Mouse (Mus musculus): ENCODE data around the gene Wnt9a. TPM values are rescaled to one million over a fixed set of nuclear protein-coding genes. Genes with fewer than 3 reads are reported as not detected.
"Not testable (repeated sequence)": the region's sequence is repeated elsewhere in the genome, so short reads cannot be mapped to it uniquely, and the experiment has no call there.

The Wnt9a gene
- polyA plus RNA-seq, 1 experiment: 2.2 TPM

DNA sequence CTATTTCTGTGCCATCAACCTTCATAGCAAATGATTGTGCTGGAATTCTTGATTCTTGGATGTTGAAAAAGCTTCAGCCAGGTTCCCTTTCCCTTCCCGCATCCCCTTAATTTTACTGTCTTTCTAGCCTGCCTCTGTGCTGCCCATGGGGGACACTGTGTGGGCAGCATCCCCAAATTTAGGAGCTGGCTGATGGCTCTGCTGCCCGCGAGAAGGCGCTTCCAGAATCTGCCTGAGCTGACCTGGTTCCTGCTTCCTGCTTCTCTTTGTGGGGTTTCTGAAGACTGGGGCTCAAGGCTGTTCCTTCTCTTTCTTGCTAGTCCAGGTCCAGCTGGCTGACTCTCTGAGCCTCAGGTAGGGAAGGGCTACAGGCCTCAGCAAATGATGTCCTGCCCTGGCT, 48.1 kb downstream of the Wnt9a start:
- TF ChIP-seq POLR2A (IDR thresholded peaks at IDR 0.05; ENCODE audit: control insufficient read depth, extremely low read depth, insufficient read depth, low read length, poor library complexity) (no peak), CTCF (IDR thresholded peaks at IDR 0.05; ENCODE audit: borderline replicate concordance, control insufficient read depth, extremely low read depth, insufficient read depth, low read length, poor library complexity) (no peak)
- H3K4me3 ChIP-seq (ENCODE audit: control insufficient read depth, insufficient read depth, low read length): no peak overlapping the region
- no peaks in the 10 kb centered on the region for H3K36me3 ChIP-seq (ENCODE audit: control insufficient read depth, insufficient read depth, low read length)
- DNase-seq: no peak
- H3K4me1 ChIP-seq (replicated peaks; ENCODE audit: control insufficient read depth, insufficient read depth, low read length): peaks cover 5% of the 10 kb centered on the region; the same call in 1 of the 2 replicates
- 91% methylated on average over 4 of the region's 4 CpGs for WGBS
- H3K27me3 ChIP-seq (ENCODE audit: control insufficient read depth, insufficient read depth, low read length): no peaks in the 10 kb centered on the region
- H3K27ac ChIP-seq (ENCODE audit: control insufficient read depth, insufficient read depth, low read length): no peak overlapping the region

DNA sequence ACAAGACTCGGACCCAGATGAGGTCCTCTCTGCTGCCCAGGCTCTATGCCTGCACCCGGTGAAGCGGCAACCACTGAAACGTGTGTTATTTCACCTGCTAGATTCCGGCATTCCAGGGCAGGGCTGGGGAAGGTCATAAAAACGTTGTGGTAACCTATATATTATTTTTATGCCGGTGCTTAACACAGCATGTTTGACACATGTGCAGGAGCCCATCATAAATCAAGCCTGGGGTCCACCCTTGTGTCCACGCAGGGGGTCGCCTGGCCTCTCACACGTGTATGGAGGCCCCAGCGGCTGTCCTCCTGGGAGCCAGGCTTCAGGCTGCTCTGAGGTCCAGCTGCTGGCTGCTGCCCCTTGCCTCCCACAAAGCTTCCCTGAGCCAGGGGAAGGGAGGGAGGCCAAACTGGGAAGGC, 50.2 kb downstream of the Wnt9a start:
- Histone ChIP-seq H3K36me3 (ENCODE audit: control insufficient read depth, insufficient read depth, low read length) (no peaks in the 10 kb centered on the region), H3K27ac (ENCODE audit: control insufficient read depth, insufficient read depth, low read length) (no peak overlapping the region), H3K4me3 (ENCODE audit: control insufficient read depth, insufficient read depth, low read length) (no peak overlapping the region), H3K4me1 (replicated peaks; ENCODE audit: control insufficient read depth, insufficient read depth, low read length) (no peaks in the 10 kb centered on the region), H3K27me3 (ENCODE audit: control insufficient read depth, insufficient read depth, low read length) (no peaks in the 10 kb centered on the region)
- TF ChIP-seq POLR2A (IDR thresholded peaks at IDR 0.05; ENCODE audit: control insufficient read depth, extremely low read depth, insufficient read depth, low read length, poor library complexity) (no peak), CTCF (IDR thresholded peaks at IDR 0.05; ENCODE audit: borderline replicate concordance, control insufficient read depth, extremely low read depth, insufficient read depth, low read length, poor library complexity) (no peak)
- 85% methylated on average over 11 of the region's 11 CpGs for WGBS
- no peak for DNase-seq

DNA sequence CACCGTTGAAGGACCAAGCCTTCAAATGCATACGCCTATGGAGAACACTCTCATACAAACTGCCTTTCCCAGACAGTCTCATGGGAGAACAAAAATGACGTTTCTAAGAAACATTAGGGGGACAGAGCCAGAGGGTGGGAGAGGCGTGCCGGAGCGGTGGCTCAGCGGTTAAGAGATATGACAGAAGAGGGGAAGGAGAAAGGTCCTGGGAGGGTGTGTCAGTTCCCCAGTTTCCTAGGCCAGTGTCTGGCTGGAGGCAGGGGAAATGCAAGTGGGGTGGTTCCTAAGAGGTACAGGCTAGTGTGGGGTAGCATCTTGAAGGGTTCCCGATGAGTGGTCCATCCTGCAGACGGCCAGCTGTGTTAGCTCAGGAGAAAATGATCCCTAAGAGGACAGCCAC, 54.6 kb downstream of the Wnt9a start:
- Histone ChIP-seq H3K4me1 (replicated peaks; ENCODE audit: control insufficient read depth, insufficient read depth, low read length) (peaks cover under 1% of the 10 kb centered on the region; the same call in 1 of the 2 replicates), H3K27me3 (ENCODE audit: control insufficient read depth, insufficient read depth, low read length) (no peaks in the 10 kb centered on the region), H3K27ac (ENCODE audit: control insufficient read depth, insufficient read depth, low read length) (no peak overlapping the region), H3K4me3 (ENCODE audit: control insufficient read depth, insufficient read depth, low read length) (no peak overlapping the region), H3K36me3 (ENCODE audit: control insufficient read depth, insufficient read depth, low read length) (no peaks in the 10 kb centered on the region)
- 95% methylated on average over 9 of the region's 9 CpGs for WGBS
- no peak for DNase-seq
- TF ChIP-seq POLR2A (IDR thresholded peaks at IDR 0.05; ENCODE audit: control insufficient read depth, extremely low read depth, insufficient read depth, low read length, poor library complexity) (no peak), CTCF (IDR thresholded peaks at IDR 0.05; ENCODE audit: borderline replicate concordance, control insufficient read depth, extremely low read depth, insufficient read depth, low read length, poor library complexity) (no peak)

DNA sequence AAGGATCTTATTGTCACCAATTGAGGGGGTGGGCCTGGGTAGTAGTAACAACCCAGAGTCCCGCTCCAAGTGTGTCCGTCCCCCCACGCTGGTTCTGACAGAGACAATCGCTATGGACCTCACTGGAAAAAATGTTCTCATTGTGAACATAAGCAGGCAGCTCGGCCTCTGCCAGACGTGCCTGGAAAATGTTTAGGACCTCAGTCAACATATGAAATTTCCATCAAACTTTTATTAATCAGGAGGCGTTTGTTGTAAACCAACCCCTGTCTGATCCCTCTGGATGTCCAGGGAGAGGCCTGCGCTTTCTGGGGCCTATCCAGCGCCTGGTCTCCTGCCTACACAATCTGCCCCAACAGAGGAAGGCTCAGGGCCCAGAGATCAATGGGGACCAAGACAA, 57.3 kb downstream of the Wnt9a start:
- H3K27ac ChIP-seq (ENCODE audit: control insufficient read depth, insufficient read depth, low read length): no peak overlapping the region
- 96% methylated on average over 9 of the region's 9 CpGs for WGBS
- H3K27me3 ChIP-seq (ENCODE audit: control insufficient read depth, insufficient read depth, low read length): no peaks in the 10 kb centered on the region
- no peak overlapping the region for H3K4me3 ChIP-seq (ENCODE audit: control insufficient read depth, insufficient read depth, low read length)
- peaks cover 2% of the 10 kb centered on the region; the same call in 1 of the 2 replicates for H3K4me1 ChIP-seq (replicated peaks; ENCODE audit: control insufficient read depth, insufficient read depth, low read length)
- no peak for DNase-seq
- TF ChIP-seq POLR2A (IDR thresholded peaks at IDR 0.05; ENCODE audit: control insufficient read depth, extremely low read depth, insufficient read depth, low read length, poor library complexity) (no peak), CTCF (IDR thresholded peaks at IDR 0.05; ENCODE audit: borderline replicate concordance, control insufficient read depth, extremely low read depth, insufficient read depth, low read length, poor library complexity) (no peak)
- H3K36me3 ChIP-seq (ENCODE audit: control insufficient read depth, insufficient read depth, low read length): no peaks in the 10 kb centered on the region

DNA sequence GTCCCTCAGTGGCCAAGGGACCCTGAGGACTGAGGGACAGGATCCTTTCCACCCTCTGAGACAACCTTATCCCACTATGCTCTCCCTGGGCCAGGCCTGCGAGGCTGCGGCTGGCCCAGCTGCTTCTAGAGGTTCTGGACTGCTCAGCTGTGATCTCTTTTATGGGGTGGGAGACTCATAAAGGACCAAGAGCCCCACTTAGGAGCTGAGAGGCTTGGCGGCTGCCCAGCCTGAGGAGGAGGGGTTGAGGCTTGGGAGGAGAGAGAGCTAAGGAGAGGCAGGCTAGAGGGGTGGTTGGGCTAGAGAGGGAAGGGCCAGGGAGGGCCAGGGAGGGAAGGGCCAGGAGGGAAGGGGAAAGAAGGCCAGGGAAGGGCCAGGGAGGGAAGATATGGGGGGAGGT, 57.7 kb downstream of the Wnt9a start:
- WGBS: 91% methylated on average over 3 of the region's 3 CpGs
- TF ChIP-seq POLR2A (IDR thresholded peaks at IDR 0.05; ENCODE audit: control insufficient read depth, extremely low read depth, insufficient read depth, low read length, poor library complexity) (no peak), CTCF (IDR thresholded peaks at IDR 0.05; ENCODE audit: borderline replicate concordance, control insufficient read depth, extremely low read depth, insufficient read depth, low read length, poor library complexity) (no peak)

DNA sequence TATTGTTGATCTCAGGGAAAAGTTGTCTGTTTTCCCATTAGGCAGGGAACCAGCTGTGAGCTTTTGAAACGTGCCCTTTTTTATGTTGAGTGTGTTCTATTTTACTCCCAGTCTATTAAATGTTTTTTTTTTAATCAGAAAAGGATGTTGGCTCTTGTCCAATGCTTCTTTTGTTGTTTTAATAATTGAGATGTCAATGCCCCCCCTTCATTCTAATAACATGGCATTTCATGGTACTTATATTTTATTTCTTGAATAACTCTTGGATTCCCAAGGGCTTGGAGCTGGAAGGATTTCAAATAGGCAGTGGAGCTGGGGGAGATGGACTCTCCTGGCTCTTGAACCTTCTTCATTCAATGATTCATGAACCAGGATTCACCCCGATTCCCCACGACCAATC, 59.3 kb downstream of the Wnt9a start:
- WGBS: 88% methylated on average over 3 of the region's 3 CpGs
- Histone ChIP-seq H3K27ac (ENCODE audit: control insufficient read depth, insufficient read depth, low read length) (no peak overlapping the region), H3K4me3 (ENCODE audit: control insufficient read depth, insufficient read depth, low read length) (no peak overlapping the region), H3K27me3 (ENCODE audit: control insufficient read depth, insufficient read depth, low read length) (no peaks in the 10 kb centered on the region), H3K36me3 (ENCODE audit: control insufficient read depth, insufficient read depth, low read length) (no peaks in the 10 kb centered on the region), H3K4me1 (replicated peaks; ENCODE audit: control insufficient read depth, insufficient read depth, low read length) (peaks cover 2% of the 10 kb centered on the region; the same call in 1 of the 2 replicates)
- TF ChIP-seq CTCF (IDR thresholded peaks at IDR 0.05; ENCODE audit: borderline replicate concordance, control insufficient read depth, extremely low read depth, insufficient read depth, low read length, poor library complexity) (no peak), POLR2A (IDR thresholded peaks at IDR 0.05; ENCODE audit: control insufficient read depth, extremely low read depth, insufficient read depth, low read length, poor library complexity) (no peak)
- DNase-seq: no peak

More for the DNA sequence above, 57.7 kb downstream of the Wnt9a start:
- H3K27ac ChIP-seq (ENCODE audit: control insufficient read depth, insufficient read depth, low read length): no peak overlapping the region
- H3K4me1 ChIP-seq (replicated peaks; ENCODE audit: control insufficient read depth, insufficient read depth, low read length): peaks cover 2% of the 10 kb centered on the region; the same call in 1 of the 2 replicates
- H3K36me3 ChIP-seq (ENCODE audit: control insufficient read depth, insufficient read depth, low read length): no peaks in the 10 kb centered on the region
- H3K27me3 ChIP-seq (ENCODE audit: control insufficient read depth, insufficient read depth, low read length): no peaks in the 10 kb centered on the region
- no peak for DNase-seq
- no peak overlapping the region for H3K4me3 ChIP-seq (ENCODE audit: control insufficient read depth, insufficient read depth, low read length)

DNA sequence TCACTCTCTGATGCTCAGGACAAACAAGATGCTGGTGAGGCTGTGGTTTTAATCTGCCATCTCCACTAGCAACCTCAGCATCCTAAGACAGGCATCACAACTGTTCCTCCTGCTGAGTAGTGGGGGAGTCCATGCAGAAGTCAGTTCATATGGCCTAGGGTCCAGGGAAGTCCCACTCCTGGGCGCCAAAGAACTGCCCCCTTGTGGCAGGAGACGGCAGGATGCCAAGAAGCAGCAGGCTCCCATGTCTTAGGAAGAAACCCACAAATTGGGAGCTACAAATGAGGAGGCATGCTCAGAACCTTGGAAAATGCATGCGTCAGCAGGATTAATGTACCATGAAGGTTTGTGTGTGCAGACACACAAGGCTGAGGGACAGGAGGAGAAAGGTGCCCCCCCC, 59.9 kb downstream of the Wnt9a start:
- TF ChIP-seq CTCF (IDR thresholded peaks at IDR 0.05; ENCODE audit: borderline replicate concordance, control insufficient read depth, extremely low read depth, insufficient read depth, low read length, poor library complexity) (peak; percentile 39; the same call in 1 of the 2 replicates), POLR2A (IDR thresholded peaks at IDR 0.05; ENCODE audit: control insufficient read depth, extremely low read depth, insufficient read depth, low read length, poor library complexity) (no peak)
- peaks cover 2% of the 10 kb centered on the region; the same call in 1 of the 2 replicates for H3K4me1 ChIP-seq (replicated peaks; ENCODE audit: control insufficient read depth, insufficient read depth, low read length)
- peak; percentile 33 for DNase-seq
- H3K4me3 ChIP-seq (ENCODE audit: control insufficient read depth, insufficient read depth, low read length): no peak overlapping the region
- no peaks in the 10 kb centered on the region for H3K36me3 ChIP-seq (ENCODE audit: control insufficient read depth, insufficient read depth, low read length)
- H3K27ac ChIP-seq (ENCODE audit: control insufficient read depth, insufficient read depth, low read length): no peak overlapping the region
- 60% methylated on average over 3 of the region's 3 CpGs for WGBS
- H3K27me3 ChIP-seq (ENCODE audit: control insufficient read depth, insufficient read depth, low read length): no peaks in the 10 kb centered on the region

DNA sequence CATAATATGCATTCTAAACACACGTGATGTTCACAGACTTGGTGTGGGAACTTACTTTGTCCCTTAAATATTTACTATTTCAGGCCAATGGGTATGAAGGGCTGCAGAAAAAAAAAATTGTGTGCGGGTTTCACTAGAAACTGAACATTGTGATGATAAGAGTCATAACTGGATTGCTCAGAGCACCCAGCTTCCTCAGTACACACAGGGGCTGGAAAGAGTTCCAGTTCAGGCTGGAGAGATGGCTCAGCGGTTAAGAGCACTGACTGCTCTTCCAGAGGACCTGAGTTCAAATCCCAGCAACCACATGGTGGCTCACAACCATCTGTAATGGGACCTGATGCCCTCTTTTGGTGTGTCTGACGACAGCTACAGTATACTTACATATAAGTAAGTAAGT, 61.2 kb downstream of the Wnt9a start:
- WGBS: 97% methylated on average over 4 of the region's 4 CpGs
- H3K27me3 ChIP-seq (ENCODE audit: control insufficient read depth, insufficient read depth, low read length); DNase-seq; H3K36me3 ChIP-seq (ENCODE audit: control insufficient read depth, insufficient read depth, low read length); H3K27ac ChIP-seq (ENCODE audit: control insufficient read depth, insufficient read depth, low read length); H3K4me3 ChIP-seq (ENCODE audit: control insufficient read depth, insufficient read depth, low read length); H3K4me1 ChIP-seq (replicated peaks; ENCODE audit: control insufficient read depth, insufficient read depth, low read length): not testable (repeated sequence)

Measured in thymus, adult 2 months (tissue).